Mouse (Mus musculus) frontal cortex, postnatal 36 days (tissue): ENCODE results near the gene Zmat5.

Experiments
- DNase-seq, 2 experiments: peaks; one replicate each; pipeline ENCODE4 v3.0.0; 2022; ENCODE audit warnings: low spot score in 2 of 2

Gene Zmat5

DNA sequence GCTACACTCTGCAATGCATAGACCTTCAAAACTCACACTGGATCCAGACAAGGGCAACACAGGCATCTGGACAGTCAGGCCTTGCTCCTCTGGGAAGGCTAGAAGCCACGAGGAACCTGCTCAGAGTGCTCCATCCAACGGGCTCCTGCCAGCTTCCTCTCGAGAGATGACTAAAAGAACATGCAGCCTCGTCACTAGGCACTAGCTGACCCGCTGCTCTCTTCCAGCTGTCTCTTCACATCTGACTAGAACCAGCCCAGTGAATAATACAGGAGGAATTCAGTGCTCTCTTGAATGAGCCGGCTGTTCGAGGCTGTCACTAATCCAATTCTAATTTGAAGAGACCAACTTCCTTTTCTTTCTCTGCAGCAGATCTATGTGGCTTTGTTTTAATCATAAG, 67.3 kb downstream of the Zmat5 start:
- no peak for DNase-seq

DNA sequence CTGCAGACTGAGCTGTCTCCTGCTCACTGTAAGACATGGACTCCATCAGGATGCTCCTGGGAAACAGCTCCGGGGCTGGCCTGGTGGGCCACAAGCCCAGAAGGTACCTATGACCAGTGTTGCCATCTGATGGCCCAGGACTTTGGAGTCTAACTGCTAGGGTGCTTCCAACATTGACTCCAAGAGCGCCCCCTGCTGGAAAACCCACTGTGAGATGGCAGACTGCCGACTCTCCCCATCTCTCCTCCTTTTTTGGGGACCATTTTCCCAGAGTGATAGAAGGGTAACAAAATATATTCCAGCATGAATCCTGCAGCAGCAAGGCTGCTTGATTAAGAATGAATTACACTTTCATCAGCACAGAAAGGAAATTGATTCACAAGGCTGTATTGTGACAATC, 68.4 kb downstream of the Zmat5 start:
- peak; percentile 60 to 61 for DNase-seq

DNA sequence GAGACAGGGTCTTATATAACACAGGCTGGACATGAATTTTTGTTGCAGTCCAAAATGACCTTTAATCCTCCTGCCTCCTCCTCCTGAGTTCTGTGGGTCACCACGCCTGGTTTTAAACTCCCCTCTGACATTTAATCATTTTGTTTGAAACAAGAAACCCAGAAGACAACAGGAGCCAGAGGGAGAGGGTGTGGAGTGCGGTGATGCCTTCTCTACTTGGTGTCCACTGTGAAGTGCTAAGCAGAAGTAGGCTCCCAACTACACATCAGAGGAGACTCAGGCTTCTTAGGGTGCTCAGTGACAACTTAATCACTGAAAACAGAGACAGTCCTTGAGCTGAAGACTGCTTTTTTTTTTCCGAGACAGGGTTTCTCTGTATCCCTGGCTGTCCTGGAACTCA, 76.4 kb downstream of the Zmat5 start:
- DNase-seq = no peak

DNA sequence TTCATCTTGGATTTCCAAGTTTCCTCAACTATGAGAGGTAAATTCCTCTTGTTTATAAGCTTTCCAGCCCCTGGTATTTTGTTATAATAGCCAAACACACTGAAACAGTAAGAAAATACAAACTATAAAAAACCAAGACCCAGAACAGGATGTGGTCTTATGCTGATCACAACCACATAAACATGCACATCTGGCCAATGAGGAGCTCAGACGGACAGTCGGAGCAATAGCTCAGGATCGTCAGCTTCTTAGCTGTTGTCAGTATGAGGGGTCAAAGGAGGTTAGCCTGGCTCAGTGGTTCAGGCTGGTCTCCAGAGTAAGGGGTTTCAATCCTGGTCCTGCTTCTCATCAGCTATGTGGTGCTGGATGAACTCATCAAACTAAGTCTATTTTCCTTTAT, 78.6 kb downstream of the Zmat5 start:
- no peak for DNase-seq

DNA sequence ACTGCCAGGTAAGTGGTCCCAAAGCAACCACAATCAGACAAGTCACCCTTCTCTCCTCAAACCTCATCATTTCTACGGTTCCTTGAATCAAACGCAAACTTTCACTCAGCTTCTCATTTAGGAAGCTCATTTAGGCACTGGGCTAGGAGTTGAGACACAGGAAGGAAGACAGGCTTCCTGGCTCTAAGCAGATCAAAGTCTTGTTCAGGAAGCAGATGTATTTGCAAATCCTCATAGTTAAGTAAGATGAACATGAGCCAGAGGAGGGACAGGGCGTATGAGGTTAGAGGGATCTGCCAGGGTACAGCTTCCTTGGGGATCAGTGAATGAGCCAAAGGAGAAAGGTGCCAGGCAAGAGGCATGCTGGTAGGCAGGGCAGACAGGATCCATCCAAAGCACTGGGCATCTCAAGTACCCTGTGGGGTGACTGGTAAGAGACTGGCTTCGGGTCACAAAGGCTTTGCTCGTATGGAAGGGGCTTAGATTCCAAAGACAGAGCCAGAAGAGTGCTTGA, 80.2 kb downstream of the Zmat5 start:
- no peak for DNase-seq
